ENCODE assay signal across 9 mouse cellular contexts in the genomic region with DNA sequence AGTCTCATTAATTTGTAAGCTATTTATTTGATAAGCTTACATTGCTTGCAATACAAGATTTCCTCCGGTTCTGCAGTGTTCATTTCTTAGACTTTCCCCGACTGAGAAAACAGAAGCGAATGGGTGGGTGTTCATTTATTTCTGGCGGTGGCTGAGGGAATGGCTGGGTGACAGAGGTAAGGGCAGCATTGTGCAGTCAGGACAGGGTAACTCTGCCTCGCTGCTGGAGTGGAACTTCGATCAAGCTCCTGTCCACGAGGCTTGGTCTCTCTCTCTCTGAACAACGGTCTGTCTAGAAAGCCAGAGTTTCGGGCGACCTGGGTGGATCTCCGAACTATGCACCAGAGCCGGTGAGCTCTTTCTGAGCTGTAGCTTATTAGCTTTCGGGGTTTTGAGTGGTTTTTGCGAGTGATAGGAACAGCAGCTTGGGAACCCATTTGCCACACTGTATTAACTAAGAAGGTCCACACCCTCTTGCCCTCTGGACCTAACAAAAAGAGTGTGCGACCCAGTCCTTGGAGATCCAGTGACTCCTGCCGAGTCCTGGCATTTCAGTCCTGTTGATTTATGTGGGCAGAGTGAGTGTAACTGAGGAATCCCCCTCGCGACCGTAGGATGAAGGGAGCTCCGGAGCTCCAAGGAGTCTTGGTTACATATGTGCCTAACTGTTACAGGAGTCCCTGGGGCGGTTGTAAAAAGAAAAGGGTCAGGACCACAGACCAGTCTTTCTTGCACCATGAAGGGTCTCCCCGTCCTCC. TPM values are rescaled to one million over a fixed set of nuclear protein-coding genes. Genes with fewer than 3 reads are reported as not detected.
DNase-seq lines count a peak whose midpoint lies in the region; ATAC-seq and TF ChIP-seq lines count a peak whose summit lies in the region.
"Had no signal": no experiment of that assay in that cellular context is flagged by ENCODE, and none has a peak within 500 bp of the region (broad histone marks: within the 10 kb centered on the region; RNA-seq: fewer than 3 reads in every experiment).

No protein-coding gene starts in this region.

- H3K4me1 ChIP-seq in liver, adult 2 months (ENCODE audit: control insufficient read depth, insufficient read depth, low read length), result peaks cover 4% of the 10 kb centered on the region; the same call in 1 of the 2 replicates
- H3K4me1 ChIP-seq in embryonic facial prominence, embryonic 15.5 days, result peaks cover 11% of the 10 kb centered on the region

- no peaks in the 10 kb centered on the region for H3K27me3 ChIP-seq in liver, adult 2 months (ENCODE audit: control insufficient read depth, insufficient read depth, low read length)
- no peaks in the 10 kb centered on the region; the same call in 1 of the 2 replicates for H3K27me3 ChIP-seq in embryonic facial prominence, embryonic 15.5 days

- DNase-seq in liver, adult 2 months (ENCODE audit: extremely low read depth, low read depth, low spot score), result peak; percentile 25
- no peak for DNase-seq in liver
- DNase-seq in mesoderm, embryonic 11.5 days (ENCODE audit: low read depth, low spot score), result peak; percentile 44
- DNase-seq in Muller cell, postnatal 12 days (ENCODE audit: inconsistent ontology term), result no peak
- DNase-seq in thymus, postnatal 25 days, result no peak
- DNase-seq in gastrocnemius, adult 8-10 months (ENCODE audit: low spot score in 2 of 2), result no peak

- WGBS in liver, adult 2 months, result 9% methylated on average over 22 of the region's 22 CpGs
- 11% methylated on average over 22 of the region's 22 CpGs for WGBS in embryonic facial prominence, embryonic 15.5 days

- H3K4me2 ChIP-seq in embryonic facial prominence, embryonic 15.5 days (replicated peaks), result peak overlapping the region; percentile 83

- no peak for TF ChIP-seq CTCF in liver, adult 2 months (IDR thresholded peaks at IDR 0.05; ENCODE audit: low read depth, low read length)

- no peak overlapping the region for H3K27ac ChIP-seq in liver, adult 2 months (replicated peaks; ENCODE audit: insufficient read depth, low read depth, low read length)
- no peak overlapping the region for H3K27ac ChIP-seq in embryonic facial prominence, embryonic 15.5 days (replicated peaks)

- no peaks in the 10 kb centered on the region for H3K9me3 ChIP-seq in embryonic facial prominence, embryonic 15.5 days (replicated peaks)

- no peak for TF ChIP-seq POLR2A in liver, adult 2 months (IDR thresholded peaks at IDR 0.05; ENCODE audit: extremely low read depth, insufficient read depth, low read length)

- ATAC-seq in embryonic facial prominence, embryonic 15.5 days (ENCODE audit: insufficient number of reproducible peaks, low FRiP score, low TSS enrichment, low read depth), result peak; percentile 22; the same call in 1 of the 2 replicates
- ATAC-seq in inflammation-experienced regulatory T-cells, adult 6 months, result peak; percentile 14

- H3K9ac ChIP-seq in liver, adult 2 months (ENCODE audit: low read depth, low read length), result peak overlapping the region; percentile 16; the same call in 1 of the 2 replicates
- peak overlapping the region; percentile 57 for H3K9ac ChIP-seq in embryonic facial prominence, embryonic 15.5 days

- peak overlapping the region; percentile 60 for H3K4me3 ChIP-seq in liver, adult 2 months (ENCODE audit: insufficient read depth, low read depth, low read length)
- H3K4me3 ChIP-seq in embryonic facial prominence, embryonic 15.5 days (replicated peaks), result peak overlapping the region; percentile 60

- H3K79me2 ChIP-seq in liver, adult 2 months (ENCODE audit: control insufficient read depth, insufficient read depth, low read length), result no peaks in the 10 kb centered on the region

- no peaks in the 10 kb centered on the region for H3K36me3 ChIP-seq in liver, adult 2 months (ENCODE audit: control insufficient read depth, insufficient read depth, low read length)
- H3K36me3 ChIP-seq in embryonic facial prominence, embryonic 15.5 days, result no peaks in the 10 kb centered on the region

RNA-seq across cellular contexts. Expression of a gene that starts 0.5 kb away (rescaled TPM):
- 0.40 and 6.1 TPM in 2 replicates for total RNA-seq in liver, adult 2 months (2014; rRNA removed)
- 1.6 and 2.4 TPM in 2 replicates for polyA plus RNA-seq in liver, adult 2 months (2012; rRNA removed)
- polyA plus RNA-seq in embryonic facial prominence, embryonic 15.5 days (2015; fragmentation: Nextera tagmentation; extraction: Ambion mirVana), result 7.2 and 11.5 TPM in 2 replicates
- polyA plus RNA-seq in inflammation-experienced regulatory T-cells, adult 6 months (2017; shearing (Covaris generic)), result 1 to 10 TPM; 4.0 to 8.0 (median 7.9) TPM
- total RNA-seq in gastrocnemius, adult 8-10 months (2022), result under 1 TPM; 0.48 to 0.72 (median 0.58) TPM

RNA-seq across cellular contexts. Expression of a gene that starts 54.6 kb away (rescaled TPM):
- total RNA-seq in liver, adult 2 months (2014; rRNA removed), result not detected in 2 replicates
- polyA plus RNA-seq in liver, adult 2 months (2012; rRNA removed), result 0.06 TPM in 1 of 2 replicates, not detected in the other
- not detected in 2 replicates for polyA plus RNA-seq in embryonic facial prominence, embryonic 15.5 days (2015; fragmentation: Nextera tagmentation; extraction: Ambion mirVana)
- polyA plus RNA-seq in inflammation-experienced regulatory T-cells, adult 6 months (2017; shearing (Covaris generic)), result not detected
- not detected for total RNA-seq in gastrocnemius, adult 8-10 months (2022)
- total RNA-seq: left cerebral cortex, postnatal 25 days had no signal

Comparison
In these comparisons a context has a peak if more than half of its experiments do, and no peak if none do; other contexts are left out.
1. DNase-seq: peak in liver, adult 2 months (single experiment) and mesoderm, embryonic 11.5 days (single experiment); none in liver (single experiment), Muller cell, postnatal 12 days (single experiment), thymus, postnatal 25 days (single experiment) and gastrocnemius, adult 8-10 months (0 of 2).